Mouse (Mus musculus): ENCODE results near the gene Psmd1. TPM values are rescaled to one million over a fixed set of nuclear protein-coding genes. Genes with fewer than 3 reads are reported as not detected.

The Psmd1 gene
- total RNA-seq, 1 experiment, result 177 TPM

GRCm38 (mm10) chr1:86058856-86059769, 5.1 kb upstream of the Psmd1 start:
- peaks cover 2 to 15% of the 10 kb centered on the region in 2 experiments for H3K4me1 ChIP-seq (ENCODE audit: control insufficient read depth in 2 of 2, insufficient read depth in 2 of 2, low read length in 2 of 2, poor library complexity in 1 of 2)
- H3K9ac ChIP-seq (ENCODE audit: insufficient read depth, low read depth, low read length, poor library complexity, severe bottlenecking), result peak overlapping the region; percentile 44
- peak; percentile 98 for DNase-seq (ENCODE audit: low read depth, low spot score)
- H3K27ac ChIP-seq (ENCODE audit: insufficient read depth, low read depth, low read length, poor library complexity, severe bottlenecking), result no peak overlapping the region
- H3K9me3 ChIP-seq (ENCODE audit: control insufficient read depth, insufficient read depth, low read depth, low read length), result no peaks in the 10 kb centered on the region
- peak overlapping the region; percentile 46 to 56 for H3K4me3 ChIP-seq (ENCODE audit: insufficient read depth in 1 of 2, low read depth in 1 of 2, low read length in 2 of 2, poor library complexity in 1 of 2, severe bottlenecking in 1 of 2)
- H3K36me3 ChIP-seq (ENCODE audit: control insufficient read depth, insufficient read depth, low read length, poor library complexity, severe bottlenecking), result no peaks in the 10 kb centered on the region
- in situ Hi-C loops (cut with MboI; ENCODE audit: low sequenced_read_pairs in 2 of 2, unreplicated experiment in 2 of 2), result no loop called here
- TF ChIP-seq CHD2 (IDR thresholded peaks at IDR 0.05; ENCODE audit: low read depth, low read length) (no peak), MAFK (IDR thresholded peaks at IDR 0.05; ENCODE audit: insufficient read depth, low read depth, low read length) (0 out of 2 replicates have a peak, but pooled peaks have one; percentile 5), ZC3H11A (IDR thresholded peaks at IDR 0.05; ENCODE audit: borderline replicate concordance, low read depth, low read length) (peak; percentile 42; the same call in 1 of the 2 replicates), ZNF384 (IDR thresholded peaks at IDR 0.05; ENCODE audit: low read depth, low read length) (0 out of 2 replicates have a peak, but pooled peaks have one; percentile 33), HCFC1 (IDR thresholded peaks at IDR 0.05; ENCODE audit: borderline replicate concordance, insufficient read depth, low read length) (peak; percentile 48; the same call in 1 of the 2 replicates)

GRCm38 (mm10) chr1:86062523-86062922, 1.7 kb upstream of the Psmd1 start:
- no peaks in the 10 kb centered on the region for H3K36me3 ChIP-seq (ENCODE audit: control insufficient read depth, insufficient read depth, low read length, poor library complexity, severe bottlenecking)
- H3K9me3 ChIP-seq (ENCODE audit: control insufficient read depth, insufficient read depth, low read depth, low read length), result no peaks in the 10 kb centered on the region
- peaks cover 3 to 16% of the 10 kb centered on the region in 2 experiments for H3K4me1 ChIP-seq (ENCODE audit: control insufficient read depth in 2 of 2, insufficient read depth in 2 of 2, low read length in 2 of 2, poor library complexity in 1 of 2)
- H3K27ac ChIP-seq (ENCODE audit: insufficient read depth, low read depth, low read length, poor library complexity, severe bottlenecking), result peak overlapping the region; percentile 44; the same call in 1 of the 2 replicates
- TF ChIP-seq CHD2 (IDR thresholded peaks at IDR 0.05; ENCODE audit: low read depth, low read length) (no peak), ZC3H11A (IDR thresholded peaks at IDR 0.05; ENCODE audit: borderline replicate concordance, low read depth, low read length) (no peak), ZNF384 (IDR thresholded peaks at IDR 0.05; ENCODE audit: low read depth, low read length) (no peak), MAFK (IDR thresholded peaks at IDR 0.05; ENCODE audit: insufficient read depth, low read depth, low read length) (no peak), HCFC1 (IDR thresholded peaks at IDR 0.05; ENCODE audit: borderline replicate concordance, insufficient read depth, low read length) (no peak)
- peak overlapping the region; percentile 29; the same call in 1 of the 2 replicates for H3K9ac ChIP-seq (ENCODE audit: insufficient read depth, low read depth, low read length, poor library complexity, severe bottlenecking)
- in situ Hi-C loops (cut with MboI; ENCODE audit: low sequenced_read_pairs in 2 of 2, unreplicated experiment in 2 of 2), result no loop called here
- H3K4me3 ChIP-seq (ENCODE audit: insufficient read depth in 1 of 2, low read depth in 1 of 2, low read length in 2 of 2, poor library complexity in 1 of 2, severe bottlenecking in 1 of 2), result peak overlapping the region in 1 of 2 experiments; percentile 7; a peak in 1 of 4 replicates
- no peak for DNase-seq (ENCODE audit: low read depth, low spot score)

- TF ChIP-seq MAFK (IDR thresholded peaks at IDR 0.05; ENCODE audit: insufficient read depth, low read depth, low read length) (no peak), ZC3H11A (IDR thresholded peaks at IDR 0.05; ENCODE audit: borderline replicate concordance, low read depth, low read length) (no peak), CHD2 (IDR thresholded peaks at IDR 0.05; ENCODE audit: low read depth, low read length) (no peak), ZNF384 (IDR thresholded peaks at IDR 0.05; ENCODE audit: low read depth, low read length) (no peak), HCFC1 (IDR thresholded peaks at IDR 0.05; ENCODE audit: borderline replicate concordance, insufficient read depth, low read length) (no peak)
- H3K4me1 ChIP-seq (ENCODE audit: control insufficient read depth in 2 of 2, insufficient read depth in 2 of 2, low read length in 2 of 2, poor library complexity in 1 of 2), result peaks cover 0 to 2% of the 10 kb centered on the region in 2 experiments; a peak in 1 of 4 replicates
- no peak for DNase-seq (ENCODE audit: low read depth, low spot score)
- no peak overlapping the region for H3K27ac ChIP-seq (ENCODE audit: insufficient read depth, low read depth, low read length, poor library complexity, severe bottlenecking)
- in situ Hi-C loops (cut with MboI; ENCODE audit: low sequenced_read_pairs in 2 of 2, unreplicated experiment in 2 of 2), result no loop called here
- H3K4me3 ChIP-seq (ENCODE audit: insufficient read depth in 1 of 2, low read depth in 1 of 2, low read length in 2 of 2, poor library complexity in 1 of 2, severe bottlenecking in 1 of 2), result no peak overlapping the region
- H3K36me3 ChIP-seq (ENCODE audit: control insufficient read depth, insufficient read depth, low read length, poor library complexity, severe bottlenecking), result peaks cover 27% of the 10 kb centered on the region
- no peaks in the 10 kb centered on the region for H3K9me3 ChIP-seq (ENCODE audit: control insufficient read depth, insufficient read depth, low read depth, low read length)
- H3K9ac ChIP-seq (ENCODE audit: insufficient read depth, low read depth, low read length, poor library complexity, severe bottlenecking), result no peak overlapping the region
Measured at GRCm38 (mm10) chr1:86076565-86076964, 12.4 kb downstream of the Psmd1 start.

GRCm38 (mm10) chr1:86094413-86094812, 30.2 kb downstream of the Psmd1 start:
- no peak overlapping the region for H3K4me3 ChIP-seq (ENCODE audit: insufficient read depth in 1 of 2, low read depth in 1 of 2, low read length in 2 of 2, poor library complexity in 1 of 2, severe bottlenecking in 1 of 2)
- H3K9ac ChIP-seq (ENCODE audit: insufficient read depth, low read depth, low read length, poor library complexity, severe bottlenecking), result no peak overlapping the region
- no peaks in the 10 kb centered on the region for H3K9me3 ChIP-seq (ENCODE audit: control insufficient read depth, insufficient read depth, low read depth, low read length)
- H3K27ac ChIP-seq (ENCODE audit: insufficient read depth, low read depth, low read length, poor library complexity, severe bottlenecking), result no peak overlapping the region
- H3K4me1 ChIP-seq (ENCODE audit: control insufficient read depth in 2 of 2, insufficient read depth in 2 of 2, low read length in 2 of 2, poor library complexity in 1 of 2), result no peaks in the 10 kb centered on the region
- TF ChIP-seq HCFC1 (IDR thresholded peaks at IDR 0.05; ENCODE audit: borderline replicate concordance, insufficient read depth, low read length) (no peak), ZC3H11A (IDR thresholded peaks at IDR 0.05; ENCODE audit: borderline replicate concordance, low read depth, low read length) (no peak), MAFK (IDR thresholded peaks at IDR 0.05; ENCODE audit: insufficient read depth, low read depth, low read length) (no peak), CHD2 (IDR thresholded peaks at IDR 0.05; ENCODE audit: low read depth, low read length) (no peak), ZNF384 (IDR thresholded peaks at IDR 0.05; ENCODE audit: low read depth, low read length) (no peak)
- peaks cover 22% of the 10 kb centered on the region for H3K36me3 ChIP-seq (ENCODE audit: control insufficient read depth, insufficient read depth, low read length, poor library complexity, severe bottlenecking)
- in situ Hi-C loops (cut with MboI; ENCODE audit: low sequenced_read_pairs in 2 of 2, unreplicated experiment in 2 of 2), result no loop called here
- no peak for DNase-seq (ENCODE audit: low read depth, low spot score)
